Mouse (Mus musculus): ENCODE data around the gene Hnf4a.

Gene Hnf4a

GRCm38 (mm10) chr2:163549786-163550185, 43.2 kb downstream of the Hnf4a start:
- DNase-seq (ENCODE audit: low spot score in 2 of 2), result no peak

DNA sequence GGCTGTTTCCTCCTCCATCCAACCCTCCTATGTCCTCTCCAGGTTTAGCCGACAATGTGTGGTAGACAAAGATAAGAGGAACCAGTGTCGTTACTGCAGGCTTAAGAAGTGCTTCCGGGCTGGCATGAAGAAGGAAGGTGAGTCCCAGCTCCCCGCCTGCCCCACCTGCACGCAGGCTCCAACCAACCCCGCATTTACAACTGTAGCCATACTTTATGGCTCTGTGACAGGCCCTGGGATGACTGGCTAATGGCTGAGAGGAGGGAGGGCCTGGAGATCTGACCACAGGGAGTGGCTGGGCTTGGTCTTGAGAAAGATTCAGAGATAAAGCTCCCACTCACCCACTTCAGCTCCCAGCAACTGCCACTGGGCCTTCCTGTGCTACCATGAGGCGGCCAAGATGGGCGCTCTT, 45.9 kb downstream of the Hnf4a start:
- no peak for DNase-seq (ENCODE audit: low spot score in 2 of 2)

GRCm38 (mm10) chr2:163554425-163554982, 47.9 kb downstream of the Hnf4a start:
- DNase-seq (ENCODE audit: low spot score in 2 of 2), result no peak

GRCm38 (mm10) chr2:163554996-163555395, 48.4 kb downstream of the Hnf4a start:
- no peak for DNase-seq (ENCODE audit: low spot score in 2 of 2)

DNA sequence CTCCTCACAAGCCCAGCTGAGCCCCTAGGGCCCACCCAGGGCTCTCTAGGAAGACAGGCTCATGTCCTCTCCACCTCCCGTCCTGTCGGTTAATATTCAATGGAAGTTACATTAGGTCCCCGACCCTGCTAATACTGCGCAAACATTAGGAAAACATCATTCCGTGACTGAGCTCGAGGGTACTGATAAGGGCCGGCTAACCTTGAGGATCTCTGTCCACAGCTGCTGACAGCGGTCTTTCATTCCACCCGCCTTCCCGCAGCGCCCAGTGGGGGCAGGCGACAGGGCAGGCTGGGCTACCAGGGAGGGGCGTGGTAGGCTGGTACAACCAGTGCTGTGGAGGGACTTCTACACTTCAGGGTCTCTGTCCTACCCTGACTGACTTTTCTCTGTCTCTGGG, 48.8 kb downstream of the Hnf4a start:
- no peak for DNase-seq (ENCODE audit: low spot score in 2 of 2)

DNA sequence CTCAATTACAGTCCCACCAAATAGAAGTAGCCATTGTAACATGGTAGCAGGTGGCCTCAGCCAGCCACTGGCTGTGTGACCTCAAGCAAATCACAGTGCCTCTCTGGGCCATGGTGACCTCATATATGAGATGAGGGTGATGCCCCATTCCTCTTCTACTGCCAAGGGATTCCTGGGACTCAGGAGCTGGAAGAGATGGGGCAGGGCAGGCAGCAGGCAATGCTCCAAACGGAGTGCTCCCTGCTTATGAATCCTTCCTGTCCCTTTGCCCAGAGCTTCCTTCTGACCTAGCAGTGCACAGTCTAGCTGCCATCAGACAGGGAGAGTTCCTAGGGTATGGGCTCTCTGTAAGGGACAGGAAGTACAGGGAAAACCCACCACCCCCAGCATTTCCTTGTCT, 51.9 kb downstream of the Hnf4a start:
- DNase-seq (ENCODE audit: low spot score in 2 of 2), result no peak

DNA sequence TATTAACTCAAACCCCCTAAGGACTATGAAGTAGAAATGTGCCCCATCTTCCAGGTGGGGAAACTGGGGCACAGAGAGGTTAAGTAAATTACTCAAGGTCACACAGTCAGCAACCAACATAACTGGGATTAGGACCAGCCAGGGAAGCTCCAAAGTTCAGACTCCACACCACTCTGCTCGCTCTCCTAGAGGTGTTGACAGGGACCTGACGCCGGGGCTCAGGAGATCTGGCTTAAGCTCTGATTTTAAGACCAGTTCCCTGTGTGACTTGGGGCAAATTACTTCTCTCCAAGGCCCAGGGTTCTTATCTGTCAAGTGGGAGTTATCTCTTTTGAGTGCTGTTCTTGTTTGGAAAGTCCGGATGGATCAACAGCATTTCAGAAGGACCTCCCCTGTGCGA, 52.6 kb downstream of the Hnf4a start:
- no peak for DNase-seq (ENCODE audit: low spot score in 2 of 2)

GRCm38 (mm10) chr2:163560247-163560646, 53.6 kb downstream of the Hnf4a start:
- DNase-seq (ENCODE audit: low spot score in 2 of 2), result no peak

DNA sequence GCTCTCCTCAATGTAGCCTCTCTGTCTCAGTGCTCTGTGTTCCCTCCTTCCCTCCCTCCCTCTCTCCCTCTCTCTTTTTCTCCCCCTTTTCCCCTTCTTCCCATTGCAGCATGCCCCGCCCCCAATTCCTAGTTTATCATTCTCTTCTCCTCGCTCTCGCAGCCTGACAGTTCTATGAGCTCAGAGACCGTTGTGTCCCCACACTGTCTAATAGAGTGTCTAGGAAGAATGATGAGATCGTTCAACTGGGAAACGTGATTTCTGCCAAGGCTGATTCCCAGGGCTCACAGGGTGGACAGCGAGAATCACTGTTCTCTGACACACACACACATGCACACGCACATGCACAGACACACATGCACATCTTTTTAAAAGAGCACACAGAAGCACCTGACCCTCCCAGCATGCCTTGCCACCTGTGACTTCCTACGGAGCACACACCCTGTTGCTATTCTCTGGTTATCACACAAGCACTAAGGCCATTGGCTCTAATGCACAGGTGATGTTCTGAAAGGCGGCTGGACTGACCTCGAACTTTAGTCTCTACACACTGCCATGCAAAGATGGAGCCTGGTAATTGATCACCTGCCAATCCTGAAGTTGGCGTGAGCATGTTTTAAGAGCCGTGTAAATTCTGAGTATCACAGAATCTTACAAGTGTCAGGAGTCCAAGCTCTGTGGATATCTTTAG, 54.8 kb downstream of the Hnf4a start:
- DNase-seq (ENCODE audit: low spot score in 2 of 2), result no peak

- peak in 1 of 2 experiments; percentile 37 for DNase-seq (ENCODE audit: low spot score in 2 of 2)
Observed at GRCm38 (mm10) chr2:163564646-163565045, 58.0 kb downstream of the Hnf4a start.

GRCm38 (mm10) chr2:163574321-163574720, 67.7 kb downstream of the Hnf4a start:
- no peak for DNase-seq (ENCODE audit: low spot score in 2 of 2)

- DNase-seq (ENCODE audit: low spot score in 2 of 2), result no peak
Observed at GRCm38 (mm10) chr2:163575248-163575647, 68.6 kb downstream of the Hnf4a start.

- DNase-seq (ENCODE audit: low spot score in 2 of 2), result no peak
Observed at GRCm38 (mm10) chr2:163577986-163578385, 71.4 kb downstream of the Hnf4a start.

DNA sequence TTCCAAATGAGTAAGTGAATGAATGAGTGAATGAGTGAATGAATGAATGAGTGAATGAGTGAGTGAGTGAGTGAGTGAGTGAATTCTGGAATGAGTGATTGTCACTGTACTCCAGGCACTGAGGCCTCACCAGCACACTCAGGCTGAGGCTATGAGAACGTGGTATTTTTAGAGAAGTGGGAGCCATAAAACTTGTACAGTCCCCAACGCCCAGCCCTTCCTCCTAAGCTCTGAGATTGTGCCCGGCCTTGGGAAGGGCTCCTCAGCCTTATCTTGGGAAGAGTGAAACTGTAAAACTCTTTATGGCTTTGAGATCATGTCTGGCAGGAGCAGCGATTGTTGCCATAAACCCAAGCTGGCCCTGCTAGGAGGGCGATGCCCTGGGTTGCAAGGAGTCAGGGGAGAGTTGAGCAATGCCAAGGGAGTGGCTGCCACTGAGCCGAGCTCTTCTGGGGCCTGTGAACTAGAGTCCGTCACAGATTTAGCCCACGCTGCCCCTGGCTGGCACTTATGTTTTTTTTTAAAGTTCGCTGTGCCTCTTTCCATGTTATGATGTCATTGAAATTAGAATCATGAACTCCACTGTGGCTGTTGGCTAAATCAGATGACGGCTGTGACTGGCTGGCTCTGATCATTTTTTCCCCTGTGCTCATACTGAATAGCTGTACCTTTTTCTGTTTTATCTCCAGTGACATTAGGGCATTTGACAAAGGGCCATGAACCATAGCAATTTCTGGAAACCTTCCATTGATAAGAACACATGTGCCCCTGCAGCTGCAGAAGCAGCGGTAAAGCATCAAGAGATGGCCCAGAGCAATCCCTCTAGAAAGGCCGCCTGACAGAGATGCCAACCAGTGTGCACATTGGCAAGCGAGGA, 73.7 kb downstream of the Hnf4a start:
- DNase-seq (ENCODE audit: low spot score in 2 of 2), result no peak

DNA sequence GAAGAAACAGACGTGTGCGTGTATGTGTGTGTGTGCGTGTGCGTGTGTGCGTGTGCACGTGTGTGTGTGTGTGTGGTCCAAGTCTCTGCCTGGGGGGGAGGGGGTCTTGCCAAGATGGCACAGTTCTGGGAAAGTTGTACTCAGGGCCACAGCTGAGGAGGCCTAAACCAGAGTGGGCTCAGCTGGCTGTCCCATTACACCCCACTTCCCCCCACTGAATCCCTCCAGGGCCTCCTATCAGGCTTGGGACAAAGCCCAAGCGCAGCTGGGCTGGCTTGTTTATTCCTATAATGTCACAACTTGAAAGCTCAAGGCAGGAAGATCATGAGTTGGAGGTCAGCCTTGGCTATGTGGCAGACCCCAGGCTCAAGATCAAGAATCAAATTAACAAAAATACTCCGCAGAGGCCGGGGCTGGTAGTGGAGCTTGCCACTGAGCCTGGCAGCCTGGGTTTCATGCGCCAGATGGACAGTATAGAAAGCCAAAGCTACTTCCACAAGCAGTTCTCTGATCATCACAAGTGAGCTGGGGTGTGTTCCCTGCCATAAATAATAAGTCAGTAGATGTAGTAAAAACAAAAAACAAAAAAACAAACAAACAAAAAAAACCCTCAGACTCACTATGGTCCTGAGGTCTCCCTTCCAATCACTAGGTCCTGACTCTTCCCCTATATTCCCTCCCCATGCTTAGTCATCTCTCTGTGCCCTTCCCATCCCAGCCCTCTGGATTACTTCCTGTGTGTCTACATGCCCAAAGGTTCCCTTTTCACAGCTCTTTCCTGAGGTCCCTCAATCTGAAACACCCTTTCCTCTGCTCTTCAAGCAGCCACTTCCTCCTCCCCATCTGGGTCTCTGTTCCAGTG, 76.8 kb downstream of the Hnf4a start:
- DNase-seq (ENCODE audit: low spot score in 2 of 2), result no peak

GRCm38 (mm10) chr2:163584088-163584426, 77.4 kb downstream of the Hnf4a start:
- no peak for DNase-seq (ENCODE audit: low spot score in 2 of 2)

DNA sequence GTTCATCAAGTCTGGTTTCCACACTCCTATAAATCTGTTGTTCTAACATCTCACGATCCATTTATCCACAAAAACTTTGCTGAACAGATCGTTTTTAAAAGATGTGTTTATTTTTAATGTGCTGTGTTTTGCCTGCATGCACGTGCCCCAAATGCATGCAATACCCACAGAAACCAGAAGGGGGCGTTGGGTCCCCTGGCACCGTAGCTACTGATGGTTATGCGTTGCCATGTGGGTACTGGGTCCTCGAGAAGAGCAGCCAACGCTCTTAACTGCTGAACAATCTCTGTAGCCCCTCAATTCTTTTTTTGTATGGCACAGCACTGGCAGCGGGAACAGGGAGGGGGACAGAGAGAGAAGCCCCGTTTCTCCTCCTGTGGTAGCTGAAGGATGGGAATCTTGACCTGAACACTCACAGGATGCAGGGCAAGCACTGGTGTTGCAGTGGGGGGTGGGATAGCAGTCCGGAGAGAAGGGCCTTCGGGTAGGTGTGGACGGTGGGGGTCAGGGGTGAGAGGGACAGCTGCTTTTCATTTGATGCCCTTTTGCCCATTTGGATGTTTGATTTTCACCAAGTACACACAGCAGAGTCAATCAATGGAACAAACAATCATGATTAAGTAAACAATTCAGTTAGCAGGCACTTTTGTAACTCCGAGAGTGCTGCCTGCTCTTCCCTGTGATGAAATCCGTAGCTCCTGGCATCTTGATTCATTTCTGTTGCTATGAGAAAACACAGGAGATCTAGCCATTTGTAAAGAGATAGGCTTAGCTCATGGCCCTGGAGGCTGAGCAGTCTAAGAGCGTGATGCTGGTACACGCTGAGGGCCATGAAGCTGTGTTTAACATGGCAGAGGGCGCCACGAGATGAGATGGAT, 80.0 kb downstream of the Hnf4a start:
- peak; percentile 54 to 79 for DNase-seq (ENCODE audit: low spot score in 2 of 2)

- no peak for DNase-seq (ENCODE audit: low spot score in 2 of 2)
Observed at GRCm38 (mm10) chr2:163587506-163587905, 80.9 kb downstream of the Hnf4a start.

GRCm38 (mm10) chr2:163590211-163590610, 83.6 kb downstream of the Hnf4a start:
- no peak for DNase-seq (ENCODE audit: low spot score in 2 of 2)

GRCm38 (mm10) chr2:163590996-163591395, 84.4 kb downstream of the Hnf4a start:
- no peak for DNase-seq (ENCODE audit: low spot score in 2 of 2)

GRCm38 (mm10) chr2:163592084-163592483, 85.5 kb downstream of the Hnf4a start:
- DNase-seq (ENCODE audit: low spot score in 2 of 2), result peak in 1 of 2 experiments; percentile 67
